Mouse (Mus musculus): ENCODE measurements around the gene Slc46a2.

- TF ChIP-seq POLR2A (IDR thresholded peaks at IDR 0.05; ENCODE audit: insufficient read depth, low read depth, low read length) (no peak), CTCF (IDR thresholded peaks at IDR 0.05; ENCODE audit: insufficient read depth, low read depth, low read length) (no peak)
Measured at GRCm38 (mm10) chr4:59892731-59893130, 22.1 kb downstream of the Slc46a2 start.

Measured in olfactory bulb, adult 2 months (tissue).